Mouse (Mus musculus): Measurements from ENCODE around the gene Fes.
"Not testable (repeated sequence)": the region's sequence is repeated elsewhere in the genome, so short reads cannot be mapped to it uniquely, and the experiment has no call there.

The Fes gene

GRCm38 (mm10) chr7:80405188-80405695 lies 17.5 kb upstream of the Fes start, which contains the start of gene Furin:
Gene Furin, minus strand, starts transcription at chr7:80405436.
- no peak for DNase-seq (ENCODE audit: extremely low spot score, low read depth, low spot score)

GRCm38 (mm10) chr7:80404101-80404894 lies 16.6 kb upstream of the Fes start:
- DNase-seq (ENCODE audit: extremely low spot score, low read depth, low spot score), result no peak

DNA sequence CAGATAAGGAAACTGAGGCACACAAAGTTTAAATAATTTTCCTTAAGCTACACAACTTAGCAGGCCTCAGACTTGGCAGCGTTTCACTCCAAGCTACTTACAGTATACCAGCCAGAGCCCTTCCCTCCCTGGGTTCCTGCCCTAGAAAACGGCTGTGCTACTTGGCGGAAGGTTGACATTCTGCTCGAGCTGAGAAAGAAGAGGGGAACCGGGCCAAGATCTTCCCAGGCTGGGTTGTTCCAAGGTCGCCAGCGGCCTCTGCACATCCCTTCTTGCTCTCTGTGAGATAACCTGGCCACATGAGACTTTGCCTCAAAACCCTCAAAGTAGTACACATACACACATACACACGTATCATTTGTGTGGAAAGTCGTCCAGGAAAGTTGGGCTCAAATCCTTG lies 15.8 kb upstream of the Fes start:
- no peak for DNase-seq (ENCODE audit: extremely low spot score, low read depth, low spot score)

GRCm38 (mm10) chr7:80402651-80403321 lies 15.0 kb upstream of the Fes start:
- no peak for DNase-seq (ENCODE audit: extremely low spot score, low read depth, low spot score)

GRCm38 (mm10) chr7:80401860-80402641 lies 14.3 kb upstream of the Fes start:
- no peak for DNase-seq (ENCODE audit: extremely low spot score, low read depth, low spot score)

DNA sequence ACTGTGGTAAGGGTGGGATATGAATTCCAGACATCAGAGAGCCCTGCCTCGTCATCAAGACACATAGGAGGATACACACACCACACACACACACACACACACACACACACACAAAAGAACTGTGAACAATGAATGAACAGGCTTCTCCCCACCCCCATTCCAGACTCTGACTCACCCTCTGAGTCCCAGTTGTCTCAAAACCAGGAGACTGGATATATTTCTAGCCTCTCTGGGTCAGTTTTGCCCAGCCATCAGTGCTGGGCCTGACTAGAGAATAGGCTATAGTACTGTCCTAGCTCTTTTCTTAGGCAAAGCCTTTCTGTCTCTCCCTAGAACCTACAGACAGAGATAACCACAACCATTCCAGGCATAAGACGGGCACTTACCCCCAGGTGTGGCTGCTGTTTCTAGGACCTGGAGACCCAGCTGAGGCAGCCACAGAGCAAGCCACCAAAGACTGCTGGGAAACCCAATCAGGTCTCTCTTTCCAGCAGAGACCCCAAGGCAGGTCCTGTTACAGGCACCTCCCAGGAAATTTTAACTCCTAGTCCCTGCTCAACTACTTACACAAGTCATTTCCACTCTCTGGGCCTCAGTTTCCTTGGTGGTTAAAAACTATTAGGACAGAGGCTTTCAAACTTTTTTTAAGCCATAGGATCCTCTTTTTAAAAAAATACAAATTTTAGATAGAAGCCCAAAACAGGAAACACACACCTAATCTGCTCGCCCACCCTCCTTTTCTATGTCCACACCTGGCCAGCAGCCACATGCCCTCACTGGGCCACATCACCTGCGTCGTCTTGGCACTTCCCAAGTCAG lies 13.5 kb upstream of the Fes start:
- no peak for DNase-seq (ENCODE audit: extremely low spot score, low read depth, low spot score)

DNA sequence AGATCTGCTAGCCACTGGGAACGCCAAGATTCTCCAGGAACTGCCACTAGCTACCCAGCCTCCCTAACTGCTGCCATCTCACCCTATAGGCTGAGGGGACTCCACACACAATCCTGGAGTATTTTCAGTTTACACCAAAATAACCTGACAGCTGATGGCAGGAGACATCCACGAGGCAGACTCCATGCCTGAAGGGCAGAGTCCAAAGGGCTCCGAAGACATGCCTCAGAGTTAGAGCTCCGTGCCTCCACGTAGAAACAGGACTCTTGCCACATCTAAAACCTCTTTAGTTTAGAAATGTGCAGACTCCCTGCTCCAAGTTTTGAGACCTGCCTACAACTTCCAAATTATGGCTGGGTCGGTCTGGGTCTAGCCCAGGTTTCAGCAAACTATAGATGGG lies 12.8 kb upstream of the Fes start:
- no peak for DNase-seq (ENCODE audit: extremely low spot score, low read depth, low spot score)

- no peak for DNase-seq (ENCODE audit: extremely low spot score, low read depth, low spot score)
Observed at GRCm38 (mm10) chr7:80400099-80400498, 12.4 kb upstream of the Fes start.

GRCm38 (mm10) chr7:80398654-80399444 lies 11.1 kb upstream of the Fes start:
- DNase-seq (ENCODE audit: extremely low spot score, low read depth, low spot score), result no peak

GRCm38 (mm10) chr7:80397986-80398385 lies 10.2 kb upstream of the Fes start:
- no peak for DNase-seq (ENCODE audit: extremely low spot score, low read depth, low spot score)

- not testable (repeated sequence) for DNase-seq (ENCODE audit: extremely low spot score, low read depth, low spot score)
Observed at GRCm38 (mm10) chr7:80396427-80396826, 8.7 kb upstream of the Fes start.

GRCm38 (mm10) chr7:80394600-80394999 lies 6.9 kb upstream of the Fes start:
- no peak for DNase-seq (ENCODE audit: extremely low spot score, low read depth, low spot score)

DNA sequence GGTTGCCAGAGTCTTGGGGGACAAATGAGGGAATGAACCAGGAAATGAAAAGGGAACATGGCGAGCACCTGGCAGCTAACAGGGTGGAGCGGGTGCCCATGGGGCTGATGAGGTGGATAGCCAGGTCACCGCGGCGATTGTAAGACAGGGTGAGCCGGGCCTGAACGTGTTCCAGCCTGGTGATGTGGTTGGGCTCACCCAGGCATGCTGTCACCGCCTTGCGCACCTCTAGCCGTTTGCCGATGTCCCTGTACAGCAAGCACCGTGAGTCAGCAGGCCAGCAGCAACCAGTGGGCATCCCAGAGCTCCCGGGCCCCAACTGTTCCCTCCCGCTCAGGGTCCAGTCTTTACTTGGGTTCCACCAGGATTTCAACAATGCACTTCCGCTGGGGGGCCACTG lies 4.4 kb upstream of the Fes start:
- no peak for DNase-seq (ENCODE audit: extremely low spot score, low read depth, low spot score)

DNA sequence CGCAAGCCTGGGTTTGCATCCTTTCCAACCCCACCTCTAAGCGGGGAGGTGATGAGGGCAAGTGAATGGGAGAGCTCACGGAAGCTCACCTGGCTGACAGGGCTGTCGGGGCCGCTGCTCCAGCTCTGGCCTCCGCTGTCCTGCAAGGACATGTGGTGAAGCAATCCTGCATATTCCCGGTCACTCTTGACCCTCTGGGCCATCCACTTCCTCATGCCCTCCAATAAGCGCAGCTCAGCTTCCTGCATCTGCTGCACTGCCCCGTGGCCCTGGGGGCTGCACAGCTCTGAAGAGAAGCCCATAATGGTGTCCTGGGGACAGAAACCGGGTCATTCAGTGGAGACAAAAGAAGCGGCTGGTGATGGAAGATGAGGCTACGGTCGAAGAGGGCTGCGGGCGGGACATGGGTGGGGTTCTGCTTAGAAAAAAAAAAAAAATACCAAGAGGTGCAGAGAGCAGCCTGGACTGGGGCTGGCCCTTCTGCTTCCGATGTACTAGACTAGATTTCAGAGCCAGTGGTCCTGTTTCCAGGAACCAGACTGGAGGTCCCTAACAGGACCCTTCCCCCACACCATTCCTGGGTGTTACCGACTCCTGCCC lies 613 bp downstream of the Fes start:
- no peak for DNase-seq (ENCODE audit: extremely low spot score, low read depth, low spot score)

DNA sequence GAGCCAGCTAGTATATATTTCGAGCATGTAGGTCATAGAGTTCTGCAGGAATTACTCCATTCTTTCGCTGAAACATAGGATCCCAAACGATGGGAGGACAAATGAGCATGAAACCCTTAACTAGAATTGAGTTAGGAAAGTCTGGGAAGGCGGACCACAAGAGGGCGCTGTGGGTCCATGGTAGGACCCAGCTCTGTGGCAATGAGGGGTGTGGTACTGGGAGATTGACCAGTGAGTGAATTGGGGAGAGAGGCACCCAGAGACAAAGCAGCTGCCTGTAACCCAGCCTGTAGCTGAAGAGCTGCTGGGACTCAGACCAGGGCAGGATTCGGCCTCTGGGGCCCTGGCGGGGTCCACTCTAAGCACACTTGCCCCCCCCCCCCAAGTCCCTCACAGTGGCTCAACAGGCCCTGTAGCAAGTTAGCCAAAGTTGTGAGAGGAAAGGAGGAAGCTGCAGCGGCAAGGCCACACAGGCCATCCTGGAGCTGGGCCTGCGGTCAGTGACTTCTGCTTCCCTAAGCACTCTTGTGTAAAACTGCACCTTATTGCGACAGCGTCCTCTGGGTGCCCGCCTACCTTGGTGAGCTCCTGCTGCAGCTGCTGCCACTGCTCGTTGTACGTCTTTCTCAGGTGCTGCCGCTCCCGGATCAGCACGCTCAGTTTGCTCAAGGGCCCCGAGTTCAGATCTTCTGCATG lies 1.4 kb downstream of the Fes start:
- DNase-seq (ENCODE audit: extremely low spot score, low read depth, low spot score), result peak; percentile 88

DNA sequence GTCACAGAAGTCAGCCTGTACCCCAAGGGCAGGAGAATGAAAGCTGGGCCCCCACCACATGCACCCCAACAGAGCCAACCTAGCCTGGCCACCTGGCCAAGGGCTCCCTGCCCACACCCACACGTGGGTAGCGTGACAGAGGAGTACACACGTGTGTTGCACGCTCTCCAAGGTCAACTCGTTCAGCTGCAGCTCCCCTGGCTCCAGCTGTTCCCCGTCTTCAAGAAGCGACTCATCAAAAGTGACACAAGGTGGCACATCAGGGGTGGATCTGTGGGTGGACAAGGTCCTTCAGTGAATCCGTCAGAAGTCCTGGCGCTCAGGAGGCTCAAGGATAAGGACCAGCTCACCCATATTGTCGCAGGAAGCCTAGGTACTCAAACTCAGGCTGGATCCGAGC lies 4.8 kb downstream of the Fes start:
- DNase-seq (ENCODE audit: extremely low spot score, low read depth, low spot score), result no peak

- no peak for DNase-seq (ENCODE audit: extremely low spot score, low read depth, low spot score)
Observed at GRCm38 (mm10) chr7:80379531-80379930, 8.2 kb downstream of the Fes start.

GRCm38 (mm10) chr7:80377471-80377870 lies 10.3 kb downstream of the Fes start:
- no peak for DNase-seq (ENCODE audit: extremely low spot score, low read depth, low spot score)

DNA sequence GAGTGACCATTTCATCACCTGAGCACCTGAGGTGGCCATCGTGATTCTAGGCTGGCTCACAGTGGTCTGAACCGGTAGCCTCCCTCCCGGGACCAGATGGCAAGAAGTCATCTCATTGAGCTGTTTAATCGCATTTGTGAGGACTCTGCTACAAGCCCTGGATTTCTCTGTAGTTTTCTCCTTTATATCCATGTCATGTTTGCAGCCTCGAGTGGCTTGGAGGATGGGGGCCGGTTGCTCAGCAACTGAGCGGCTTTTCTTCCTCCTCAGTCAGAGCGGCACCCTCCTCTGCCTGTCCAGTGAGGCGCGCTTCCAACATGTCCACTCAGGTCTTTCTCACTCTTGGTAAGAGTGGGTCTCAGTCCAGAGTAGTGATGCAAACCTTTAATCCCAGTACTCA lies 11.6 kb downstream of the Fes start:
- DNase-seq (ENCODE audit: extremely low spot score, low read depth, low spot score), result no peak

Data from hindlimb bud, embryonic 11.5 days (tissue).